Mouse (Mus musculus): Measurements from ENCODE around the gene Tspan9.

DNA sequence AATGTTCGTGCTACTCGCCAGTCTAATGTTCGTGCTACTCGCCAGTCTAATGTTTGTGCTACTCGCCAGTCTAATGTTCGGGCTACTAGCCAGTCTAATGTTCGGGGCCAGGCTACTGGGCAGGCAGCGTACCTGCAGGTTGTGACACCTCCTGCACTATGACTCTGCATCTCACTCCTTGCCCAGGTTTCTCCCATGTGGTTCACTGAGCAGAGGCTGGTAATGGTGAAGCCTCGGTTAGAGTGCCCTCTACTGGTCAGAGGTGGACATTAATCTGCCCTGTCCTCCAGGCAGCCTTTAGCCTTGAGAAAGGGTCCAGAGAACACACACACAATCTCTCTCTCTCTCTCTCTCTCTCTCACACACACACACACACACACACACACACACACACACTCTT lies 197.7 kb downstream of the Tspan9 start:
- no peak for TF ChIP-seq EP300 (IDR thresholded peaks at IDR 0.05; ENCODE audit: low read depth)
- TF ChIP-seq CTCF (IDR thresholded peaks at IDR 0.05; ENCODE audit: low read depth): peak; percentile 85
